Comparison of ENCODE assay signal across 10 mouse cellular contexts in genomic region chr8:106054190-106054811, GRCm38 (mm10). TPM values are rescaled to one million over a fixed set of nuclear protein-coding genes. Genes with fewer than 3 reads are reported as not detected.
DNase-seq lines count a peak whose midpoint lies in the region; TF ChIP-seq lines count a peak whose summit lies in the region.
"Had no signal": no experiment of that assay in that cellular context is flagged by ENCODE, and none has a peak within 500 bp of the region (broad histone marks: within the 10 kb centered on the region; RNA-seq: fewer than 3 reads in every experiment).

No protein-coding gene starts in this region.

- H3K4me1 ChIP-seq in bone marrow, adult 2 months (ENCODE audit: control insufficient read depth, insufficient read depth, low read length): peaks cover 7% of the 10 kb centered on the region

- no peak overlapping the region for H3K4me3 ChIP-seq in gastrocnemius, adult 2 months
- H3K4me3 ChIP-seq in bone marrow, adult 2 months (replicated peaks; ENCODE audit: control insufficient read depth, low read depth, low read length): no peak overlapping the region
- H3K4me3 ChIP-seq: embryonic facial prominence, embryonic 13.5 days; limb, embryonic 12.5 days had no signal

- TF ChIP-seq POLR2A in bone marrow, adult 2 months (IDR thresholded peaks at IDR 0.05; ENCODE audit: borderline replicate concordance, control insufficient read depth, low read depth, low read length): no peak

- peak overlapping the region; percentile 71 for H3K27ac ChIP-seq in gastrocnemius, adult 2 months
- H3K27ac ChIP-seq in bone marrow, adult 2 months (ENCODE audit: control insufficient read depth, insufficient read depth, low read depth, low read length, poor library complexity): peak overlapping the region; percentile 81
- H3K27ac ChIP-seq: embryonic facial prominence, embryonic 13.5 days; limb, embryonic 12.5 days had no signal

- intact Hi-C loops in gastrocnemius, adult 2 months (cut with DNase I): no loop called here

- WGBS in bone marrow, adult 2 months: 15% methylated on average over 6 of the region's 6 CpGs

- no peaks in the 10 kb centered on the region for H3K27me3 ChIP-seq in splenic B cell, adult 2 months (ENCODE audit: control insufficient read depth, insufficient read depth, low read length, poor library complexity, severe bottlenecking)
- H3K27me3 ChIP-seq: embryonic facial prominence, embryonic 13.5 days; limb, embryonic 12.5 days had no signal

- H3K36me3 ChIP-seq in splenic B cell, adult 2 months (ENCODE audit: control insufficient read depth, insufficient read depth, low read length, poor library complexity, severe bottlenecking): peaks cover 1% of the 10 kb centered on the region; the same call in 1 of the 2 replicates

- DNase-seq in gastrocnemius, adult 2 months: peak; percentile 43
- DNase-seq in gastrocnemius, adult 8-10 months (ENCODE audit: low spot score in 2 of 2): no peak
- peak; percentile 75 to 80 for DNase-seq in kidney, postnatal 36 days
- peak; percentile 95 for DNase-seq in splenic B cell, adult 2 months (ENCODE audit: low read depth, low spot score)
- DNase-seq in urinary bladder, postnatal 4 days (ENCODE audit: low spot score in 2 of 2): no peak
- DNase-seq in retina, postnatal 1 day: no peak
- no peak for DNase-seq in adrenal gland, postnatal 4 days (ENCODE audit: low spot score in 2 of 2)

- no peak for TF ChIP-seq CTCF in gastrocnemius, adult 2 months (IDR thresholded peaks at IDR 0.05)
- no peak for TF ChIP-seq CTCF in bone marrow, adult 2 months (IDR thresholded peaks at IDR 0.05; ENCODE audit: control insufficient read depth, insufficient read depth, low read length)

RNA-seq across cellular contexts. Expression of gene Nfatc3, which starts 4.3 kb away (rescaled TPM):
- total RNA-seq in gastrocnemius, adult 2 months (2021): 10 to 100 TPM; 24.9 to 28.7 TPM
- total RNA-seq in gastrocnemius, adult 8-10 months (2022): 10 to 100 TPM; 23.6 to 30.5 (median 25.5) TPM
- polyA plus RNA-seq in bone marrow, adult 2 months (2011; ENCODE audit: insufficient read depth, insufficient read length, low replicate concordance, missing spikeins): 8.5 and 17.8 TPM in 2 replicates
- 10 to 100 TPM; 52.0 to 52.7 TPM for total RNA-seq in adrenal gland, postnatal 4 days (2021)

RNA-seq across cellular contexts. Expression of gene Ddx28, which starts 42.6 kb away (rescaled TPM):
- total RNA-seq in gastrocnemius, adult 2 months (2021): 10 to 100 TPM; 10.4 to 10.7 TPM
- total RNA-seq in gastrocnemius, adult 8-10 months (2022): 10 to 100 TPM; 11.2 to 13.1 (median 11.7) TPM
- 4.0 and 6.0 TPM in 2 replicates for polyA plus RNA-seq in bone marrow, adult 2 months (2011; ENCODE audit: insufficient read depth, insufficient read length, low replicate concordance, missing spikeins)
- total RNA-seq in adrenal gland, postnatal 4 days (2021): 10 to 100 TPM; 15.4 to 16.2 TPM

RNA-seq across cellular contexts. Expression of gene Dpep2nb, which starts 48.5 kb away (rescaled TPM):
- not detected for total RNA-seq in gastrocnemius, adult 2 months (2021)
- not detected for total RNA-seq in gastrocnemius, adult 8-10 months (2022)
- not detected in 2 replicates for polyA plus RNA-seq in bone marrow, adult 2 months (2011; ENCODE audit: insufficient read depth, insufficient read length, low replicate concordance, missing spikeins)
- total RNA-seq in adrenal gland, postnatal 4 days (2021): not detected
- polyA plus RNA-seq: embryonic facial prominence, embryonic 13.5 days; limb, embryonic 12.5 days had no signal

Comparison
In these comparisons a context has a peak if more than half of its experiments do, and no peak if none do; other contexts are left out.
1. DNase-seq: peak in gastrocnemius, adult 2 months (single experiment), kidney, postnatal 36 days (2 of 2) and splenic B cell, adult 2 months (single experiment); none in gastrocnemius, adult 8-10 months (0 of 2), urinary bladder, postnatal 4 days (0 of 2), retina, postnatal 1 day (single experiment) and adrenal gland, postnatal 4 days (0 of 2).